ENCODE assay signal across 31 mouse cellular contexts in genomic region chr17:34308161-34308560, GRCm38 (mm10). TPM values are rescaled to one million over a fixed set of nuclear protein-coding genes. Genes with fewer than 3 reads are reported as not detected.
DNase-seq lines count a peak whose midpoint lies in the region; ATAC-seq and TF ChIP-seq lines count a peak whose summit lies in the region.
"Had no signal": no experiment of that assay in that cellular context is flagged by ENCODE, and none has a peak within 500 bp of the region (broad histone marks: within the 10 kb centered on the region; RNA-seq: fewer than 3 reads in every experiment).

No protein-coding gene starts in this region.

- peak overlapping the region; percentile 62 for H3K27ac ChIP-seq in spleen, adult 2 months (ENCODE audit: insufficient read depth, low read length)
- no peak overlapping the region for H3K27ac ChIP-seq in bone marrow, adult 2 months (ENCODE audit: control insufficient read depth, insufficient read depth, low read depth, low read length, poor library complexity)
- H3K27ac ChIP-seq in hindbrain, embryonic 11.5 days (ENCODE audit: low read depth, low read length): no peak overlapping the region
- H3K27ac ChIP-seq in lung, postnatal 0 days (ENCODE audit: low read length): no peak overlapping the region
- H3K27ac ChIP-seq: forebrain, embryonic 10.5 days; forebrain, embryonic 13.5 days; gastrocnemius, adult 2 months; heart, embryonic 13.5 days; hindbrain, embryonic 10.5 days; hindbrain, embryonic 14.5 days; hindbrain, postnatal 0 days had no signal

- ATAC-seq in hindbrain, embryonic 11.5 days (ENCODE audit: low FRiP score): no peak
- no peak for ATAC-seq in lung, postnatal 0 days
- ATAC-seq: forebrain, embryonic 13.5 days; forebrain, embryonic 16.5 days; hindbrain, postnatal 0 days; inflammation-experienced regulatory T-cells, adult 6 months had no signal

- no peak overlapping the region for H3K4me2 ChIP-seq in hindbrain, embryonic 11.5 days (replicated peaks; ENCODE audit: low read depth, low read length)
- H3K4me2 ChIP-seq in lung, postnatal 0 days (replicated peaks; ENCODE audit: low read depth, low read length): no peak overlapping the region
- H3K4me2 ChIP-seq: forebrain, embryonic 13.5 days; heart, embryonic 13.5 days; hindbrain, embryonic 14.5 days had no signal

- H3K9ac ChIP-seq in hindbrain, embryonic 11.5 days (ENCODE audit: low read depth, low read length): no peak overlapping the region
- no peak overlapping the region for H3K9ac ChIP-seq in lung, postnatal 0 days (replicated peaks; ENCODE audit: low read depth)
- H3K9ac ChIP-seq: forebrain, embryonic 13.5 days; heart, embryonic 13.5 days; hindbrain, embryonic 14.5 days had no signal

- H3K27me3 ChIP-seq in spleen, adult 2 months (ENCODE audit: control insufficient read depth, insufficient read depth, low read length): no peaks in the 10 kb centered on the region
- H3K27me3 ChIP-seq in splenic B cell, adult 2 months (ENCODE audit: control insufficient read depth, insufficient read depth, low read length, poor library complexity, severe bottlenecking): no peaks in the 10 kb centered on the region
- H3K27me3 ChIP-seq in hindbrain, embryonic 11.5 days (ENCODE audit: control insufficient read depth, insufficient read depth, low read length): no peaks in the 10 kb centered on the region
- no peaks in the 10 kb centered on the region for H3K27me3 ChIP-seq in lung, postnatal 0 days (replicated peaks; ENCODE audit: insufficient read depth, low read length)

- H3K4me3 ChIP-seq in spleen, adult 2 months (ENCODE audit: extremely low read depth, insufficient read depth, insufficient read length): peak overlapping the region; percentile 59
- H3K4me3 ChIP-seq in bone marrow, adult 2 months (replicated peaks; ENCODE audit: control insufficient read depth, low read depth, low read length): peak overlapping the region; percentile 38
- no peak overlapping the region for H3K4me3 ChIP-seq in hindbrain, embryonic 11.5 days (ENCODE audit: low read depth, low read length)
- no peak overlapping the region for H3K4me3 ChIP-seq in lung, postnatal 0 days (ENCODE audit: low read depth, low read length)
- H3K4me3 ChIP-seq: forebrain, embryonic 10.5 days; forebrain, embryonic 13.5 days; gastrocnemius, adult 2 months; heart, embryonic 13.5 days; hindbrain, embryonic 10.5 days had no signal

- intact Hi-C loops in heart, postnatal 36 days (cut with DNase I): no loop called here

- TF ChIP-seq CTCF in spleen, adult 2 months (IDR thresholded peaks at IDR 0.05; ENCODE audit: extremely low read depth, insufficient read depth, insufficient read length, insufficient replicate concordance): no peak
- TF ChIP-seq CTCF in bone marrow, adult 2 months (IDR thresholded peaks at IDR 0.05; ENCODE audit: control insufficient read depth, insufficient read depth, low read length): no peak
- TF ChIP-seq CTCF in lung, postnatal 0 days (IDR thresholded peaks at IDR 0.05): no peak

- H3K9me3 ChIP-seq in hindbrain, embryonic 11.5 days (ENCODE audit: control insufficient read depth, low read length): no peaks in the 10 kb centered on the region
- no peaks in the 10 kb centered on the region for H3K9me3 ChIP-seq in lung, postnatal 0 days (ENCODE audit: low read length)
- H3K9me3 ChIP-seq: forebrain, embryonic 10.5 days; forebrain, embryonic 13.5 days; heart, embryonic 13.5 days; hindbrain, embryonic 10.5 days had no signal

- TF ChIP-seq POLR2A in spleen, adult 2 months (IDR thresholded peaks at IDR 0.05; ENCODE audit: low read depth, low read length): no peak
- TF ChIP-seq POLR2A in bone marrow, adult 2 months (IDR thresholded peaks at IDR 0.05; ENCODE audit: borderline replicate concordance, control insufficient read depth, low read depth, low read length): no peak

- WGBS in spleen, adult 2 months: 69% methylated on average over 4 of the region's 4 CpGs
- 67% methylated on average over 4 of the region's 4 CpGs for WGBS in bone marrow, adult 2 months
- 81% methylated on average over 4 of the region's 4 CpGs for WGBS in hindbrain, embryonic 11.5 days
- WGBS in lung, postnatal 0 days: 66% methylated on average over 4 of the region's 4 CpGs

- no peak for TF ChIP-seq EP300 in lung, postnatal 0 days (IDR thresholded peaks at IDR 0.05)

- H3K36me3 ChIP-seq in spleen, adult 2 months (ENCODE audit: control insufficient read depth, insufficient read depth, low read length): peaks cover 37% of the 10 kb centered on the region
- peaks cover 47% of the 10 kb centered on the region for H3K36me3 ChIP-seq in splenic B cell, adult 2 months (ENCODE audit: control insufficient read depth, insufficient read depth, low read length, poor library complexity, severe bottlenecking)
- H3K36me3 ChIP-seq in hindbrain, embryonic 11.5 days (ENCODE audit: control insufficient read depth, insufficient read depth, low read length): no peaks in the 10 kb centered on the region
- no peaks in the 10 kb centered on the region for H3K36me3 ChIP-seq in lung, postnatal 0 days (ENCODE audit: insufficient read depth, low read length)
- H3K36me3 ChIP-seq: forebrain, embryonic 10.5 days; heart, embryonic 13.5 days; hindbrain, embryonic 10.5 days had no signal

- peak; percentile 89 for DNase-seq in heart, adult 11 months
- no peak for DNase-seq in heart, postnatal 36 days
- DNase-seq in spleen, adult 2 months (ENCODE audit: low read depth in 1 of 2, low spot score in 2 of 2): no peak
- no peak for DNase-seq in spleen, postnatal 4 days (ENCODE audit: low spot score in 2 of 2)
- peak; percentile 58 for DNase-seq in splenic B cell, adult 2 months (ENCODE audit: low read depth, low spot score)
- no peak for DNase-seq in hindbrain, embryonic 11.5 days (ENCODE audit: low spot score)
- DNase-seq in lung, postnatal 0 days (ENCODE audit: low spot score): no peak
- DNase-seq: adrenal gland, adult 2 months; adrenal gland, postnatal 14 days; cerebellum, adult 18-20 months; cerebellum, adult 9-10 months; cerebellum, postnatal 14 days; gastrocnemius, adult 2 months; gastrocnemius, postnatal 14 days; heart, adult 18-20 months; heart, postnatal 14 days had no signal

- peaks cover 10% of the 10 kb centered on the region; the same call in 1 of the 2 replicates for H3K4me1 ChIP-seq in spleen, adult 2 months (ENCODE audit: control insufficient read depth, insufficient read depth, insufficient read length)
- H3K4me1 ChIP-seq in bone marrow, adult 2 months (ENCODE audit: control insufficient read depth, insufficient read depth, low read length): no peaks in the 10 kb centered on the region; the same call in 1 of the 2 replicates
- H3K4me1 ChIP-seq in hindbrain, embryonic 11.5 days (replicated peaks; ENCODE audit: control insufficient read depth, insufficient read depth, low read length): 0 out of 2 replicates have a peak, but pooled peaks cover 2% of the 10 kb centered on the region
- no peaks in the 10 kb centered on the region for H3K4me1 ChIP-seq in lung, postnatal 0 days (ENCODE audit: insufficient read depth, low read depth, low read length)

RNA-seq across cellular contexts. Expression of gene H2-Eb1, which starts 2.5 kb away (rescaled TPM):
- 10 to 100 TPM; 20.6 to 43.5 TPM for total RNA-seq in heart, postnatal 36 days (2021)
- 1,025 and 1,109 TPM in 2 replicates for polyA plus RNA-seq in spleen, adult 2 months (2012; rRNA removed)
- polyA plus RNA-seq in bone marrow, adult 2 months (2011; ENCODE audit: insufficient read depth, insufficient read length, low replicate concordance, missing spikeins): 32.6 and 82.7 TPM in 2 replicates
- 1.3 and 2.5 TPM in 2 replicates for polyA plus RNA-seq in hindbrain, embryonic 11.5 days (2014; fragmentation: Nextera tagmentation; extraction: Ambion mirVana)
- 11.9 and 12.6 TPM in 2 replicates for polyA plus RNA-seq in lung, postnatal 0 days (2015; fragmentation: Nextera tagmentation; extraction: Ambion mirVana)

RNA-seq across cellular contexts. Expression of gene H2-Eb2, which starts 17.3 kb away (rescaled TPM):
- not detected for total RNA-seq in heart, postnatal 36 days (2021)
- polyA plus RNA-seq in spleen, adult 2 months (2012; rRNA removed): 11.4 and 13.5 TPM in 2 replicates
- polyA plus RNA-seq in bone marrow, adult 2 months (2011; ENCODE audit: insufficient read depth, insufficient read length, low replicate concordance, missing spikeins): 0.29 and 0.60 TPM in 2 replicates
- not detected in 2 replicates for polyA plus RNA-seq in hindbrain, embryonic 11.5 days (2014; fragmentation: Nextera tagmentation; extraction: Ambion mirVana)
- polyA plus RNA-seq in lung, postnatal 0 days (2015; fragmentation: Nextera tagmentation; extraction: Ambion mirVana): not detected in 2 replicates
- total RNA-seq: adrenal gland, adult 2 months; adrenal gland, postnatal 14 days; adrenal gland, postnatal 4 days; gastrocnemius, adult 2 months; gastrocnemius, postnatal 14 days; gastrocnemius, postnatal 4 days; MEL had no signal
- polyA plus RNA-seq: embryonic facial prominence, embryonic 11.5 days; embryonic facial prominence, embryonic 14.5 days; forebrain, embryonic 10.5 days; forebrain, embryonic 13.5 days; forebrain, embryonic 16.5 days; frontal cortex, adult 2 months; heart, embryonic 13.5 days; hindbrain, embryonic 10.5 days had no signal

RNA-seq across cellular contexts. Expression of gene H2-Aa, which starts 20.5 kb away (rescaled TPM):
- 10 to 100 TPM; 21.8 to 44.6 TPM for total RNA-seq in heart, postnatal 36 days (2021)
- 1,846 and 1,869 TPM in 2 replicates for polyA plus RNA-seq in spleen, adult 2 months (2012; rRNA removed)
- polyA plus RNA-seq in bone marrow, adult 2 months (2011; ENCODE audit: insufficient read depth, insufficient read length, low replicate concordance, missing spikeins): 65.0 and 143 TPM in 2 replicates
- not detected in 2 replicates for polyA plus RNA-seq in hindbrain, embryonic 11.5 days (2014; fragmentation: Nextera tagmentation; extraction: Ambion mirVana)
- polyA plus RNA-seq in lung, postnatal 0 days (2015; fragmentation: Nextera tagmentation; extraction: Ambion mirVana): 15.8 and 20.6 TPM in 2 replicates
- total RNA-seq: MEL had no signal
- polyA plus RNA-seq: embryonic facial prominence, embryonic 11.5 days; forebrain, embryonic 16.5 days; hindbrain, embryonic 10.5 days had no signal

RNA-seq across cellular contexts. Expression of gene Btnl2, which starts 46.5 kb away (rescaled TPM):
- under 1 TPM; 0.58 to 0.92 TPM for total RNA-seq in heart, postnatal 36 days (2021)
- polyA plus RNA-seq in spleen, adult 2 months (2012; rRNA removed): 4.1 and 4.4 TPM in 2 replicates
- polyA plus RNA-seq in bone marrow, adult 2 months (2011; ENCODE audit: insufficient read depth, insufficient read length, low replicate concordance, missing spikeins): 1.1 and 1.8 TPM in 2 replicates
- 0.13 TPM in 1 of 2 replicates, not detected in the other for polyA plus RNA-seq in hindbrain, embryonic 11.5 days (2014; fragmentation: Nextera tagmentation; extraction: Ambion mirVana)
- 0.07 TPM in 1 of 2 replicates, not detected in the other for polyA plus RNA-seq in lung, postnatal 0 days (2015; fragmentation: Nextera tagmentation; extraction: Ambion mirVana)
- total RNA-seq: hindbrain, postnatal 0 days; MEL had no signal
- polyA plus RNA-seq: embryonic facial prominence, embryonic 14.5 days; forebrain, embryonic 10.5 days; forebrain, embryonic 13.5 days; forebrain, embryonic 16.5 days; frontal cortex, adult 2 months; heart, embryonic 13.5 days; hindbrain, embryonic 10.5 days; hindbrain, embryonic 14.5 days; inflammation-experienced regulatory T-cells, adult 6 months had no signal

RNA-seq across cellular contexts. Expression of gene H2-Ab1, which starts 50.7 kb away (rescaled TPM):
- 10 to 100 TPM; 14.8 to 32.7 TPM for total RNA-seq in heart, postnatal 36 days (2021)
- polyA plus RNA-seq in spleen, adult 2 months (2012; rRNA removed): 5,504 and 8,483 TPM in 2 replicates
- polyA plus RNA-seq in bone marrow, adult 2 months (2011; ENCODE audit: insufficient read depth, insufficient read length, low replicate concordance, missing spikeins): 73.7 and 175 TPM in 2 replicates
- polyA plus RNA-seq in hindbrain, embryonic 11.5 days (2014; fragmentation: Nextera tagmentation; extraction: Ambion mirVana): 2.4 and 3.1 TPM in 2 replicates
- 17.8 and 19.2 TPM in 2 replicates for polyA plus RNA-seq in lung, postnatal 0 days (2015; fragmentation: Nextera tagmentation; extraction: Ambion mirVana)
- total RNA-seq: MEL had no signal

Comparison
In these comparisons a context has a peak if more than half of its experiments do, and no peak if none do; other contexts are left out.
1. DNase-seq: peak in heart, adult 11 months (single experiment) and splenic B cell, adult 2 months (single experiment); none in heart, postnatal 36 days (0 of 2), spleen, adult 2 months (0 of 2), spleen, postnatal 4 days (0 of 2), hindbrain, embryonic 11.5 days (single experiment) and lung, postnatal 0 days (single experiment).
2. H3K4me3 ChIP-seq: peak in spleen, adult 2 months (single experiment) and bone marrow, adult 2 months (single experiment); none in hindbrain, embryonic 11.5 days (single experiment) and lung, postnatal 0 days (single experiment).
3. RNA of gene H2-Eb1, which starts 2.5 kb away (polyA plus RNA-seq): 1,025 to 1,109 TPM in spleen, adult 2 months; 32.6 to 82.7 TPM in bone marrow, adult 2 months, 11.9 to 12.6 TPM in lung, postnatal 0 days and 1.3 to 2.5 TPM in hindbrain, embryonic 11.5 days; every median in the first group is over 10 times any median in the second.
4. RNA of gene H2-Aa, which starts 20.5 kb away (polyA plus RNA-seq): 1,846 to 1,869 TPM in spleen, adult 2 months, 65.0 to 143 TPM in bone marrow, adult 2 months and 15.8 to 20.6 TPM in lung, postnatal 0 days; not detected in hindbrain, embryonic 11.5 days; every median in the first group is over 10 times any median in the second.